In the genomic region with DNA sequence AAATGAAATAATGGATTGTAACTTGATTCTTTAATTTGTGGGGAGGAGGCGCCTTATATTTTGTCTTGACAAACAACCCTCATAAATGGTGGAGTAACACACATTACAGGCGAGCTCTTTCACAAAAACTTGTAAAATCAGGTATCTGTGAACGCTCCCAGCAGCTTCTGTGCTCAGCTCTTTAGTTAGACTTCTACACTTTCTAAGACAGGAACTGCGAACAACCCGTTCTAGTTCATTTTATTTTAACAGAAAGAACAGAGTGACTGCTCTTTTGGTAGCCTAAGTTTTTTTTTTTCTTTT, we compare ENCODE assay signal across 17 mouse cellular contexts. TPM values are rescaled to one million over a fixed set of nuclear protein-coding genes. Genes with fewer than 3 reads are reported as not detected.
DNase-seq lines count a peak whose midpoint lies in the region; ATAC-seq and TF ChIP-seq lines count a peak whose summit lies in the region.
"Had no signal": no experiment of that assay in that cellular context is flagged by ENCODE, and none has a peak within 500 bp of the region (broad histone marks: within the 10 kb centered on the region; RNA-seq: fewer than 3 reads in every experiment).

No protein-coding gene starts in this region.

- H3K4me2 ChIP-seq in forebrain, embryonic 14.5 days (ENCODE audit: low read length), result no peak overlapping the region
- H3K4me2 ChIP-seq in forebrain, embryonic 16.5 days (ENCODE audit: low read length), result no peak overlapping the region
- peak overlapping the region; percentile 75 for H3K4me2 ChIP-seq in kidney, postnatal 0 days (ENCODE audit: low read length)
- peak overlapping the region; percentile 84; the same call in 1 of the 2 replicates for H3K4me2 ChIP-seq in intestine, postnatal 0 days (replicated peaks; ENCODE audit: low read depth)
- H3K4me2 ChIP-seq: heart, embryonic 15.5 days; lung, embryonic 15.5 days had no signal

- WGBS in forebrain, embryonic 14.5 days, result 8% methylated on average over 5 of the region's 5 CpGs
- 8% methylated on average over 5 of the region's 5 CpGs for WGBS in forebrain, embryonic 16.5 days
- WGBS in kidney, postnatal 0 days, result 16% methylated on average over 5 of the region's 5 CpGs
- 41% methylated on average over 5 of the region's 5 CpGs for WGBS in intestine, postnatal 0 days

- peak; percentile 27 for DNase-seq in forebrain, embryonic 14.5 days (ENCODE audit: low spot score)
- DNase-seq in kidney, postnatal 0 days (ENCODE audit: low spot score), result no peak
- DNase-seq in kidney, postnatal 10 days, result no peak
- peak; percentile 39 for DNase-seq in brain, embryonic 14.5 days (ENCODE audit: low read depth)
- DNase-seq: cerebellum, adult 2 months; kidney, postnatal 14 days; layer of hippocampus, adult 9-11 months; thymus, adult 18-20 months had no signal

- no peak overlapping the region for H3K9ac ChIP-seq in forebrain, embryonic 14.5 days (ENCODE audit: low read length)
- no peak overlapping the region for H3K9ac ChIP-seq in forebrain, embryonic 16.5 days (replicated peaks; ENCODE audit: low read depth, low read length)
- H3K9ac ChIP-seq in kidney, postnatal 0 days (ENCODE audit: low read depth, low read length), result no peak overlapping the region
- H3K9ac ChIP-seq in intestine, postnatal 0 days (ENCODE audit: low read depth, low read length), result no peak overlapping the region
- H3K9ac ChIP-seq: heart, embryonic 15.5 days; lung, embryonic 15.5 days had no signal

- H3K4me3 ChIP-seq in forebrain, embryonic 14.5 days (ENCODE audit: low read depth, low read length), result no peak overlapping the region
- H3K4me3 ChIP-seq in forebrain, embryonic 16.5 days (replicated peaks; ENCODE audit: low read length), result no peak overlapping the region
- H3K4me3 ChIP-seq in kidney, postnatal 0 days (replicated peaks; ENCODE audit: low read depth, low read length), result peak overlapping the region; percentile 66
- H3K4me3 ChIP-seq in intestine, postnatal 0 days (ENCODE audit: low read depth, low read length), result 0 out of 2 replicates have a peak overlapping the region, but pooled peaks have one; percentile 2
- H3K4me3 ChIP-seq: hindbrain, embryonic 10.5 days; lung, embryonic 15.5 days had no signal

- ATAC-seq in forebrain, embryonic 14.5 days, result no peak
- no peak for ATAC-seq in forebrain, embryonic 16.5 days
- ATAC-seq in kidney, postnatal 0 days (replicated peaks; ENCODE audit: low FRiP score, low read depth), result no peak
- no peak for ATAC-seq in intestine, postnatal 0 days
- ATAC-seq in erythroblast, adult 5-6 weeks (replicated peaks; ENCODE audit: low FRiP score, poor library complexity, severe bottlenecking), result no peak
- no peak for ATAC-seq in megakaryocyte, adult 5-6 weeks (ENCODE audit: poor library complexity, severe bottlenecking)

- H3K27me3 ChIP-seq in forebrain, embryonic 14.5 days (replicated peaks; ENCODE audit: control insufficient read depth, insufficient read depth, low read length), result peaks cover 67% of the 10 kb centered on the region
- peaks cover 52% of the 10 kb centered on the region for H3K27me3 ChIP-seq in forebrain, embryonic 16.5 days (replicated peaks; ENCODE audit: control insufficient read depth, insufficient read depth, low read length)
- no peaks in the 10 kb centered on the region for H3K27me3 ChIP-seq in kidney, postnatal 0 days (ENCODE audit: insufficient read depth, low read length)
- peaks cover 61% of the 10 kb centered on the region for H3K27me3 ChIP-seq in intestine, postnatal 0 days (replicated peaks; ENCODE audit: control insufficient read depth, insufficient read depth, low read length)

- no peaks in the 10 kb centered on the region for H3K36me3 ChIP-seq in forebrain, embryonic 14.5 days (ENCODE audit: control insufficient read depth, insufficient read depth, low read length)
- H3K36me3 ChIP-seq in forebrain, embryonic 16.5 days (ENCODE audit: control insufficient read depth, insufficient read depth), result no peaks in the 10 kb centered on the region
- no peaks in the 10 kb centered on the region for H3K36me3 ChIP-seq in kidney, postnatal 0 days (ENCODE audit: insufficient read depth, low read length)
- no peaks in the 10 kb centered on the region for H3K36me3 ChIP-seq in intestine, postnatal 0 days (ENCODE audit: control insufficient read depth, insufficient read depth)
- H3K36me3 ChIP-seq: heart, embryonic 15.5 days; hindbrain, embryonic 10.5 days; lung, embryonic 15.5 days had no signal

- no peak for TF ChIP-seq CTCF in kidney, postnatal 0 days (IDR thresholded peaks at IDR 0.05; ENCODE audit: low read depth)
- no peak for TF ChIP-seq CTCF in brain, embryonic 14.5 days (IDR thresholded peaks at IDR 0.05; ENCODE audit: borderline replicate concordance, extremely low read depth, insufficient read depth, insufficient read length)
- TF ChIP-seq CTCF in intestine, postnatal 0 days (IDR thresholded peaks at IDR 0.05; ENCODE audit: low read depth), result no peak

- H3K4me1 ChIP-seq in forebrain, embryonic 14.5 days (ENCODE audit: control insufficient read depth, insufficient read depth, low read length), result no peaks in the 10 kb centered on the region
- H3K4me1 ChIP-seq in forebrain, embryonic 16.5 days (replicated peaks; ENCODE audit: control insufficient read depth, insufficient read depth, low read length), result peaks cover 13% of the 10 kb centered on the region
- no peaks in the 10 kb centered on the region; the same call in 1 of the 2 replicates for H3K4me1 ChIP-seq in kidney, postnatal 0 days (replicated peaks; ENCODE audit: insufficient read depth, low read length)
- H3K4me1 ChIP-seq in intestine, postnatal 0 days (replicated peaks; ENCODE audit: control insufficient read depth, insufficient read depth, low read length), result no peaks in the 10 kb centered on the region

- H3K9me3 ChIP-seq in forebrain, embryonic 14.5 days (replicated peaks; ENCODE audit: control insufficient read depth, low read length), result no peaks in the 10 kb centered on the region
- H3K9me3 ChIP-seq in forebrain, embryonic 16.5 days (ENCODE audit: control insufficient read depth, low read length), result no peaks in the 10 kb centered on the region
- no peaks in the 10 kb centered on the region for H3K9me3 ChIP-seq in kidney, postnatal 0 days (replicated peaks; ENCODE audit: low read length)
- H3K9me3 ChIP-seq in intestine, postnatal 0 days (ENCODE audit: control insufficient read depth), result no peaks in the 10 kb centered on the region
- H3K9me3 ChIP-seq: heart, embryonic 15.5 days; hindbrain, embryonic 10.5 days; lung, embryonic 15.5 days had no signal

- no peak for TF ChIP-seq POLR2A in brain, embryonic 14.5 days (IDR thresholded peaks at IDR 0.05; ENCODE audit: borderline replicate concordance, extremely low read depth, insufficient read depth, insufficient read length, poor library complexity, severe bottlenecking)

- H3K27ac ChIP-seq in forebrain, embryonic 14.5 days (ENCODE audit: low read depth, low read length), result no peak overlapping the region
- H3K27ac ChIP-seq in forebrain, embryonic 16.5 days (ENCODE audit: low read length), result no peak overlapping the region
- H3K27ac ChIP-seq in kidney, postnatal 0 days, result no peak overlapping the region
- H3K27ac ChIP-seq in intestine, postnatal 0 days (ENCODE audit: low read depth, low read length), result no peak overlapping the region
- H3K27ac ChIP-seq: heart, embryonic 15.5 days; hindbrain, embryonic 10.5 days; lung, embryonic 15.5 days had no signal

RNA-seq across cellular contexts. Expression of a gene that starts 2.2 kb away (rescaled TPM):
- polyA plus RNA-seq in forebrain, embryonic 14.5 days (2014; fragmentation: Nextera tagmentation; extraction: Ambion mirVana), result 12.4 and 19.5 TPM in 2 replicates
- 13.1 and 20.0 TPM in 2 replicates for polyA plus RNA-seq in forebrain, embryonic 16.5 days (2015; fragmentation: Nextera tagmentation; extraction: Ambion mirVana)
- 177 and 178 TPM in 2 replicates for polyA plus RNA-seq in kidney, postnatal 0 days (2015; fragmentation: Nextera tagmentation; extraction: Ambion mirVana)
- polyA plus RNA-seq in brain, embryonic 14.5 days (2012; rRNA removed), result 7.4 and 11.6 TPM in 2 replicates
- 38.4 and 39.2 TPM in 2 replicates for polyA plus RNA-seq in intestine, postnatal 0 days (2015; fragmentation: Nextera tagmentation; extraction: Ambion mirVana)
- not detected in 2 replicates for total RNA-seq in erythroblast, adult 5-6 weeks (2015; ENCODE audit: low replicate concordance)
- total RNA-seq in erythroblast, adult 5-6 weeks (2017; ENCODE audit: low replicate concordance), result not detected in 2 replicates
- total RNA-seq in megakaryocyte, adult 5-6 weeks (2015), result 0.11 TPM in 1 of 2 replicates, not detected in the other
- total RNA-seq in megakaryocyte, adult 5-6 weeks (2017), result 0.08 and 0.11 TPM in 2 replicates
- total RNA-seq: common myeloid progenitor, adult 5-6 weeks; neutrophil, adult 5-6 weeks had no signal

RNA-seq across cellular contexts. Expression of a gene that starts 49.3 kb away (rescaled TPM):
- 0.20 and 0.37 TPM in 2 replicates for polyA plus RNA-seq in forebrain, embryonic 14.5 days (2014; fragmentation: Nextera tagmentation; extraction: Ambion mirVana)
- polyA plus RNA-seq in forebrain, embryonic 16.5 days (2015; fragmentation: Nextera tagmentation; extraction: Ambion mirVana), result 0.67 and 1.2 TPM in 2 replicates
- 0.04 and 0.29 TPM in 2 replicates for polyA plus RNA-seq in kidney, postnatal 0 days (2015; fragmentation: Nextera tagmentation; extraction: Ambion mirVana)
- 0.34 and 0.36 TPM in 2 replicates for polyA plus RNA-seq in brain, embryonic 14.5 days (2012; rRNA removed)
- 0.18 and 0.21 TPM in 2 replicates for polyA plus RNA-seq in intestine, postnatal 0 days (2015; fragmentation: Nextera tagmentation; extraction: Ambion mirVana)
- total RNA-seq in erythroblast, adult 5-6 weeks (2015; ENCODE audit: low replicate concordance), result 128 and 166 TPM in 2 replicates
- total RNA-seq in erythroblast, adult 5-6 weeks (2017; ENCODE audit: low replicate concordance), result 163 and 167 TPM in 2 replicates
- total RNA-seq in megakaryocyte, adult 5-6 weeks (2015), result 12.4 and 15.5 TPM in 2 replicates
- 13.0 and 16.7 TPM in 2 replicates for total RNA-seq in megakaryocyte, adult 5-6 weeks (2017)

Comparison
In these comparisons a context has a peak if more than half of its experiments do, and no peak if none do; other contexts are left out.
1. DNase-seq: peak in forebrain, embryonic 14.5 days (single experiment) and brain, embryonic 14.5 days (single experiment); none in kidney, postnatal 0 days (single experiment) and kidney, postnatal 10 days (single experiment).
2. H3K4me2 ChIP-seq: peak in kidney, postnatal 0 days (single experiment) and intestine, postnatal 0 days (single experiment); none in forebrain, embryonic 14.5 days (single experiment) and forebrain, embryonic 16.5 days (single experiment).
3. H3K4me3 ChIP-seq: peak in kidney, postnatal 0 days (single experiment) and intestine, postnatal 0 days (single experiment); none in forebrain, embryonic 14.5 days (single experiment) and forebrain, embryonic 16.5 days (single experiment).